In genomic region chr12:28829502-28829901, GRCm38 (mm10) we compare ENCODE assay signal across 10 mouse cellular contexts.
A peak's percentile ranks its signal among the peaks of the same experiment; 100 is the strongest.
DNase-seq lines count a peak whose midpoint lies in the region; ATAC-seq and TF ChIP-seq lines count a peak whose summit lies in the region.
"Had no signal": no experiment of that assay in that cellular context is flagged by ENCODE, and none has a peak within 500 bp of the region (broad histone marks: within the 10 kb centered on the region; RNA-seq: fewer than 3 reads in every experiment).

No protein-coding gene starts in this region.

- ATAC-seq in CD4-positive, CD25-positive, alpha-beta regulatory T cell, adult 4 months, result peak; percentile 66
- peak; percentile 80 for ATAC-seq in granulocyte monocyte progenitor cell, adult 5-6 weeks (replicated peaks; ENCODE audit: poor library complexity, severe bottlenecking)

- no peak for DNase-seq in heart, adult 2 months
- DNase-seq in heart, adult 8-10 months (ENCODE audit: low spot score), result no peak
- DNase-seq in retina, embryonic 14.5 days (ENCODE audit: low spot score), result peak; percentile 32
- DNase-seq in layer of hippocampus, postnatal 10 days (ENCODE audit: low spot score in 2 of 2), result no peak
- no peak for DNase-seq in lung, postnatal 14 days
- DNase-seq in frontal cortex, postnatal 14 days (ENCODE audit: low spot score in 2 of 2), result no peak
- DNase-seq: right cerebral cortex, postnatal 4 days had no signal

- H3K36me3 ChIP-seq in heart, adult 2 months (ENCODE audit: control insufficient read depth, insufficient read depth, low read length), result no peaks in the 10 kb centered on the region
- H3K36me3 ChIP-seq: midbrain, embryonic 12.5 days had no signal

- intact Hi-C loops in heart, adult 2 months (cut with DNase I), result no loop called here

- peaks cover 2% of the 10 kb centered on the region; the same call in 1 of the 2 replicates for H3K4me1 ChIP-seq in heart, adult 2 months (ENCODE audit: control insufficient read depth, insufficient read depth, low read length)
- H3K4me1 ChIP-seq: midbrain, embryonic 12.5 days had no signal

- H3K27ac ChIP-seq in heart, adult 2 months, result no peak overlapping the region
- H3K27ac ChIP-seq: midbrain, embryonic 12.5 days had no signal

- no peak for TF ChIP-seq EP300 in heart, adult 2 months (IDR thresholded peaks at IDR 0.05; ENCODE audit: insufficient read depth, low read depth, low read length)

- TF ChIP-seq POLR2A in heart, adult 2 months (IDR thresholded peaks at IDR 0.05; ENCODE audit: insufficient read depth, low read depth, low read length), result no peak

- WGBS in heart, adult 2 months, result 68% methylated on average over 3 of the region's 3 CpGs

- H3K9ac ChIP-seq in heart, adult 2 months (ENCODE audit: low read depth, low read length), result no peak overlapping the region
- H3K9ac ChIP-seq: midbrain, embryonic 12.5 days had no signal

- no peak overlapping the region for H3K4me3 ChIP-seq in heart, adult 2 months
- H3K4me3 ChIP-seq: midbrain, embryonic 12.5 days had no signal

- TF ChIP-seq CTCF in heart, adult 2 months (IDR thresholded peaks at IDR 0.05), result peak; percentile 18

- H3K79me2 ChIP-seq in heart, adult 2 months (replicated peaks; ENCODE audit: control insufficient read depth, insufficient read depth, low read length), result no peaks in the 10 kb centered on the region

- H3K27me3 ChIP-seq in heart, adult 2 months (ENCODE audit: control insufficient read depth, insufficient read depth, low read length), result no peaks in the 10 kb centered on the region
- H3K27me3 ChIP-seq: midbrain, embryonic 12.5 days had no signal
